Mouse (Mus musculus): ENCODE results near the gene Slc36a2. TPM values are rescaled to one million over a fixed set of nuclear protein-coding genes. Genes with fewer than 3 reads are reported as not detected.
A peak's percentile ranks its signal among the peaks of the same experiment; 100 is the strongest.

The Slc36a2 gene
- total RNA-seq, 2 experiments from 2014 or later = 89.2 to 97.0 TPM

GRCm38 (mm10) chr11:55184246-55184645 is 631 bp downstream of the Slc36a2 start:
- no peak for DNase-seq

- DNase-seq = peak in 1 of 2 experiments; percentile 27
Measured at GRCm38 (mm10) chr11:55183124-55183523, 1.8 kb downstream of the Slc36a2 start.

- no peak for DNase-seq
Measured at GRCm38 (mm10) chr11:55179856-55180255, 5.0 kb downstream of the Slc36a2 start.

GRCm38 (mm10) chr11:55178830-55179229 is 6.0 kb downstream of the Slc36a2 start:
- DNase-seq = no peak

GRCm38 (mm10) chr11:55170501-55170900 is 14.4 kb downstream of the Slc36a2 start:
- peak; percentile 33 to 39 for DNase-seq

GRCm38 (mm10) chr11:55168914-55169313 is 16.0 kb downstream of the Slc36a2 start:
- no peak for DNase-seq

GRCm38 (mm10) chr11:55168504-55168903 is 16.4 kb downstream of the Slc36a2 start:
- no peak for DNase-seq

- DNase-seq = no peak
Measured at GRCm38 (mm10) chr11:55165748-55166147, 19.1 kb downstream of the Slc36a2 start.

- DNase-seq = peak; percentile 54 to 64
Measured at GRCm38 (mm10) chr11:55164723-55165122, 20.2 kb downstream of the Slc36a2 start.

GRCm38 (mm10) chr11:55162670-55163069 is 22.2 kb downstream of the Slc36a2 start:
- peak; percentile 72 to 75 for DNase-seq

GRCm38 (mm10) chr11:55158785-55159359 is 26.0 kb downstream of the Slc36a2 start:
- DNase-seq = peak; percentile 85 to 86

GRCm38 (mm10) chr11:55155070-55155421 is 29.8 kb downstream of the Slc36a2 start:
- DNase-seq = no peak

GRCm38 (mm10) chr11:55154398-55155069 is 30.3 kb downstream of the Slc36a2 start:
- no peak for DNase-seq

GRCm38 (mm10) chr11:55151608-55152007 is 33.3 kb downstream of the Slc36a2 start, which contains the start of gene Slc36a3:
TSS of gene Slc36a3 (minus strand) at chr11:55151708.
- DNase-seq = no peak

- DNase-seq = no peak
Measured at GRCm38 (mm10) chr11:55148461-55148860, 36.4 kb downstream of the Slc36a2 start.

GRCm38 (mm10) chr11:55147423-55147822 is 37.5 kb downstream of the Slc36a2 start:
- DNase-seq = no peak

GRCm38 (mm10) chr11:55146855-55147254 is 38.0 kb downstream of the Slc36a2 start:
- no peak for DNase-seq

GRCm38 (mm10) chr11:55144011-55144410 is 40.9 kb downstream of the Slc36a2 start:
- DNase-seq = no peak

- DNase-seq = no peak
Measured at GRCm38 (mm10) chr11:55141502-55141901, 43.4 kb downstream of the Slc36a2 start.

- DNase-seq = no peak
Measured at GRCm38 (mm10) chr11:55137646-55138045, 47.2 kb downstream of the Slc36a2 start.

- DNase-seq = no peak
Measured at GRCm38 (mm10) chr11:55136770-55137547, 47.9 kb downstream of the Slc36a2 start.

GRCm38 (mm10) chr11:55134871-55135270 is 50.0 kb downstream of the Slc36a2 start:
- no peak for DNase-seq

GRCm38 (mm10) chr11:55134407-55134806 is 50.5 kb downstream of the Slc36a2 start:
- DNase-seq = no peak
